Mouse (Mus musculus) spleen, embryonic (tissue): ENCODE results near the gene Peg10.
"Not testable (repeated sequence)": the region's sequence is repeated elsewhere in the genome, so short reads cannot be mapped to it uniquely, and the experiment has no call there.

ENCODE experiments used
- CTCF ChIA-PET: fragments of 350-600 bp; sonication (Branson Sonifier 250); formaldehyde crosslinking; loops from one replicate; lab custom pipeline; 2022; lab: Charles Lee

Peg10 gene

GRCm38 (mm10) chr6:4748506-4748961 is 1.4 kb downstream of the Peg10 start:
- CTCF ChIA-PET, result no interaction called here

DNA sequence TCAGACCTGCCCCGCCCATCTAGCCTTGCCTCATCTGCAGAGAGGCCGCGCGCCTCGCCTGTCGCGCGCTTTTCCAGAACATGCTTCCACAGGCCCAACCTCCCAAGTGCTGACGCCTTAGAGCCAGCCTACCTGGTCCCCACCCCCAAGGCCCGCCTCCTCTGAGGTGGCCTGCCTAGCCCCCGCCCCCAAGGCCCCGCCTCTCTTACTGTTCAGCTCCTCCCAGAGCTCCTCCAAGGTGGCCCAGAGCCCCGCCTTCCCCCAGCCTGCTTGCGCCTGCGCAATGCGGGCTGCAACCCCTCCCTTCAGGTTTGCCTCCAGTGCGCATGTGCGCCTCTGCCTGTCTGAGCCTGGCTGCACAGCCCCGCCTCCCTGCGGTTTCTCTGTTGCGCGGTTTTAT is 2.0 kb downstream of the Peg10 start:
- CTCF ChIA-PET, result no interaction called here

DNA sequence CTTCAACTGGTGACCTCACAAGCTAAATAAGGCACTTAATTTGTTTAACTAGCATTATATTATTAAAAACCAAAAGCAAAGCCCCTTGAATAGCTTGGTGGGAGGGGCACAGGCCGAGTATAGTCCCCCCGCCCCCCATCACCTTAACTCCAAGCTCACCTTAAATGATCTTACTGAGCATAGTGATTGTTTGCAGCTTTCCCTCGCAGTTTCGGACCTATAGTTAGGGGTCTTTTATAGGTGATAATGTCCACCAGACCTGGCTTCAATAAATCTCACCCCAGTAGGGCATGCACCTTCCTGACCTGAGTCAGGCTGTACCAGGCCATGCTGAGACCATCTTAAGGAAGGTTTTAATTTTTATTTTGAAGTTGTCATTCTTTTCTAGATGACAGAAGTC is 4.2 kb downstream of the Peg10 start:
- CTCF ChIA-PET, result no interaction called here

GRCm38 (mm10) chr6:4754286-4754685 is 7.2 kb downstream of the Peg10 start:
- CTCF ChIA-PET, result no interaction called here

GRCm38 (mm10) chr6:4754886-4755285 is 7.8 kb downstream of the Peg10 start:
- CTCF ChIA-PET, result no interaction called here

- CTCF ChIA-PET, result not testable (repeated sequence)
Measured at GRCm38 (mm10) chr6:4761415-4762142, 14.5 kb downstream of the Peg10 start.

- CTCF ChIA-PET, result no interaction called here
Measured at GRCm38 (mm10) chr6:4762252-4762651, 15.1 kb downstream of the Peg10 start.

GRCm38 (mm10) chr6:4796281-4796680 is 49.2 kb downstream of the Peg10 start:
- CTCF ChIA-PET, result no interaction called here

- CTCF ChIA-PET, result not testable (repeated sequence)
Measured at GRCm38 (mm10) chr6:4797317-4797716, 50.2 kb downstream of the Peg10 start.

DNA sequence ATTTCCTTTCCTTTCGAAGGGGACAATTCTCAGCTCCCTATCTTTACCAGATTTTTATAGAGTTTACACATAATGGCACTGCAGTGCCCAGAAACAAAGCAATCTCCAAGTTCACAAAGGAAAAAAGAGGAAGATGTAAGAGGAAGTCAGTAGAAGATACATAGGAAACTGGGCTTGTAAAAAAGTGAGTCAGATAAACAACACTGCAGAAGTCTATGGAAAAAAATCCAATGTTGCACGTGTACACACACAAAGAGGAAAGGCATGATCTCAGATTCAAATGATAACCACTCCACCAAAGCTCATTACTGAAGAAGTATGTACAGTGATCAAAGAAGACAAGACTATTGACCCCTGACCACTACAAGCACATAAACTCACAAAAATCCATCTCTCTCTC is 51.3 kb downstream of the Peg10 start:
- CTCF ChIA-PET, result no interaction called here

DNA sequence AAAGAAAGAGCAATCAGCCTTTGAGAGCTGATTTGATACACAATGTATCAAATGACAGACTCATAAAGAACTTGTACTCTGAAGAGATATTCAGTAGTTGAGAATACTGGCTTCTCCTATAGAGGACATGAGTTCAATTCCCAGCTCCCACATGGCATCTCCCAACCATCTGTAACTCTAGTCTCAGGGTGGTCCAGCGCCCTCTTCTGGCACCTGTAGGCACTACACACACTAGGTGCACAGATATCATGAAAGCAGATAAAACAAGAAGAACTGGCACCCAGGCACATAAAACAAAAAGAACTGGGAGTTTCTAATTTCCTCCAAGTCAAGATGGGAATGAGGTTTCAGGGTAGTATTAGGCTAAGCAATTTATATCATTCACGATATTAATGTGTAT is 52.3 kb downstream of the Peg10 start:
- CTCF ChIA-PET, result interaction anchor here (0.7 kb wide), 1 partner anchor 178 kb away, joined by 5 read pairs; no protein-coding TSS in a partner anchor

DNA sequence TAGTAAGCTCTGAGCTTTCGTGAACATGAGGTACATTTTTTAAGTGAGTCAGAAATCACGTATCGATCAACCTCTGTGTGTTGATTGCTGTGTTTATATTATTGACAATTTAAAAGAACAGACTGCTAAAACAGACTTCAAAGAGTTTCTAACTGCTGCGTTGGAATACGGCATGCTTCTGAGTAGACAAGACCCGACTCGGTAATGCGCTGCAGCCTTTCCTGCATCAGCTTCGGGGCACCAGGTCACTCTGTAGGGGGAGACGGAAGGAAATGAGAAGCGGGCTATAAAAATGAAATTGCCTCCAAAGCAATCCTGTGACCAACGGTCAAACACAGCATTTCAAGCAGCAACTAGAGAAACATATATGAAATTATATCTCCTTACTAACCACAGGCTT is 59.9 kb downstream of the Peg10 start:
- CTCF ChIA-PET, result no interaction called here
